Mouse (Mus musculus) megakaryocyte, embryonic 14.5 days (primary cell): ENCODE measurements around the gene Tgif1.

Experiments used
- FLI1 ChIP-seq: IDR thresholded peaks from 2 replicates; pipeline ENCODE4 v1.6.1; 2012; ENCODE audit warnings: low read length, inconsistent platforms, mixed read lengths
- GATA1 ChIP-seq: IDR thresholded peaks from 3 replicates; pipeline ENCODE4 v1.6.1; 2012; ENCODE audit warnings: mixed read lengths, low read length, inconsistent platforms, borderline replicate concordance

GRCm38 (mm10) chr17:70847086-70847485 is 6.3 kb downstream of the Tgif1 start:
- no peak for TF ChIP-seq GATA1
- no peak for TF ChIP-seq FLI1
